Mouse (Mus musculus) C2C12 (cell line): ENCODE data around the gene Hes2.

Source experiments
- CEBPB ChIP-seq: IDR thresholded peaks from one replicate; pipeline ENCODE4 v1.6.1; 2011; ENCODE audit warnings: low read depth, mild to moderate bottlenecking, control low read depth, moderate library complexity
- CTCF ChIP-seq: IDR thresholded peaks from one replicate; pipeline ENCODE4 v1.5.1; 2011; ENCODE audit not compliant: control insufficient read depth, insufficient read depth, insufficient read length
- FOSL1 ChIP-seq: IDR thresholded peaks from one replicate; pipeline ENCODE4 v1.8.0; 2011; ENCODE audit warnings: mild to moderate bottlenecking, low read length; ENCODE audit not compliant: poor library complexity, insufficient read depth, severe bottlenecking
- MAX ChIP-seq: IDR thresholded peaks from one replicate; pipeline ENCODE4 v1.6.1; 2011; ENCODE audit warnings: mild to moderate bottlenecking, control low read depth
- MYOD1 ChIP-seq: IDR thresholded peaks from one replicate; pipeline ENCODE4 v1.6.1; 2011; ENCODE audit warnings: low read depth; ENCODE audit not compliant: control insufficient read depth, insufficient read length
- MYOG ChIP-seq: IDR thresholded peaks from one replicate; pipeline ENCODE4 v1.6.1; 2011; ENCODE audit not compliant: control insufficient read depth, insufficient read length; ENCODE audit errors: extremely low read depth
- USF1 ChIP-seq: IDR thresholded peaks from one replicate; pipeline ENCODE4 v1.6.1; 2011; ENCODE audit warnings: low read depth, mild to moderate bottlenecking, control low read depth, moderate library complexity

DNA sequence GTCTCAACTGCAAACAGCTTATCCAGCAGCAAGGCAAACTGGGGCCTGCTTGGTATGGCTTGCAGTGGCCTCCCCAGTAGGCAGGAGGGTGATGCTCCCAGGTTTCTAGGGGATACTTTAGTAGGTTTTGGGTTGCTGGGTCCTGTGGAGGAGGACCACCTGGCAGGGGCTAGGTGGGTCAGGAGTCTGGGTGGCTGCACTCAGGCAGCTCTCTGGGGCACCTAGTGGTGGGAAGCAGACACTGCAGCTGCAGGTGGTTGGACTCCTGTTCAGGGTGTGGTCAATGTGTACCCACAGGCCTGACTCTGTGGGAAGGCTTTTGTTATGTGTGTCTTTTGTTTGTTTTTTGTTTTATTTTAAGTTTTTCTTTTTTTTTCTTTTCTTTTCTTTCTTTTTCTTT, 24.2 kb upstream of the Hes2 start:
- TF ChIP-seq CTCF (peak; percentile 59), MYOG (no peak), MAX (no peak), MYOD1 (no peak), USF1 (no peak), CEBPB (no peak), FOSL1 (no peak)
